Comparison of ENCODE assay signal across 15 mouse cellular contexts in genomic region chr9:96708905-96709304, GRCm38 (mm10).
"Had no signal": no experiment of that assay in that cellular context is flagged by ENCODE, and none has a peak within 500 bp of the region (broad histone marks: within the 10 kb centered on the region; RNA-seq: fewer than 3 reads in every experiment).

No protein-coding gene starts in this region.

- H3K9ac ChIP-seq: lung, embryonic 15.5 days; midbrain, embryonic 13.5 days; midbrain, embryonic 15.5 days; neural tube, embryonic 12.5 days; stomach, embryonic 15.5 days had no signal

- DNase-seq: lung, adult 2 months; lung, postnatal 14 days; lung, postnatal 36 days; right cerebral cortex, postnatal 14 days; thymus, adult 2 months; thymus, postnatal 36 days had no signal

- H3K4me3 ChIP-seq: lung, embryonic 15.5 days; megakaryocyte, embryonic 14.5 days; midbrain, embryonic 13.5 days; midbrain, embryonic 15.5 days; neural tube, embryonic 12.5 days; stomach, embryonic 15.5 days had no signal

- H3K27me3 ChIP-seq: lung, embryonic 15.5 days; megakaryocyte, embryonic 14.5 days; midbrain, embryonic 13.5 days; midbrain, embryonic 15.5 days; neural tube, embryonic 12.5 days; stomach, embryonic 15.5 days had no signal

- H3K9me3 ChIP-seq: lung, embryonic 15.5 days; megakaryocyte, embryonic 14.5 days; midbrain, embryonic 13.5 days; midbrain, embryonic 15.5 days; neural tube, embryonic 12.5 days; stomach, embryonic 15.5 days had no signal

- ATAC-seq: lung, postnatal 0 days; midbrain, embryonic 13.5 days; midbrain, embryonic 15.5 days had no signal

- H3K36me3 ChIP-seq: lung, embryonic 15.5 days; midbrain, embryonic 13.5 days; neural tube, embryonic 12.5 days; stomach, embryonic 15.5 days had no signal

- H3K27ac ChIP-seq: lung, embryonic 15.5 days; midbrain, embryonic 13.5 days; midbrain, embryonic 15.5 days; neural tube, embryonic 12.5 days; stomach, embryonic 15.5 days; stomach, postnatal 0 days had no signal

- H3K4me2 ChIP-seq: lung, embryonic 15.5 days; midbrain, embryonic 11.5 days; midbrain, embryonic 13.5 days; midbrain, embryonic 15.5 days; neural tube, embryonic 12.5 days; stomach, embryonic 15.5 days had no signal
